Mouse (Mus musculus) heart, adult 9 months (tissue): ENCODE measurements around the gene Cstf2t.
A peak's percentile ranks its signal among the peaks of the same experiment; 100 is the strongest.

Experiments
- DNase-seq, 2 experiments: peaks; one replicate each; pipeline ENCODE4 v3.0.0; 2022; ENCODE audit warnings: low spot score in 2 of 2

The Cstf2t gene

DNA sequence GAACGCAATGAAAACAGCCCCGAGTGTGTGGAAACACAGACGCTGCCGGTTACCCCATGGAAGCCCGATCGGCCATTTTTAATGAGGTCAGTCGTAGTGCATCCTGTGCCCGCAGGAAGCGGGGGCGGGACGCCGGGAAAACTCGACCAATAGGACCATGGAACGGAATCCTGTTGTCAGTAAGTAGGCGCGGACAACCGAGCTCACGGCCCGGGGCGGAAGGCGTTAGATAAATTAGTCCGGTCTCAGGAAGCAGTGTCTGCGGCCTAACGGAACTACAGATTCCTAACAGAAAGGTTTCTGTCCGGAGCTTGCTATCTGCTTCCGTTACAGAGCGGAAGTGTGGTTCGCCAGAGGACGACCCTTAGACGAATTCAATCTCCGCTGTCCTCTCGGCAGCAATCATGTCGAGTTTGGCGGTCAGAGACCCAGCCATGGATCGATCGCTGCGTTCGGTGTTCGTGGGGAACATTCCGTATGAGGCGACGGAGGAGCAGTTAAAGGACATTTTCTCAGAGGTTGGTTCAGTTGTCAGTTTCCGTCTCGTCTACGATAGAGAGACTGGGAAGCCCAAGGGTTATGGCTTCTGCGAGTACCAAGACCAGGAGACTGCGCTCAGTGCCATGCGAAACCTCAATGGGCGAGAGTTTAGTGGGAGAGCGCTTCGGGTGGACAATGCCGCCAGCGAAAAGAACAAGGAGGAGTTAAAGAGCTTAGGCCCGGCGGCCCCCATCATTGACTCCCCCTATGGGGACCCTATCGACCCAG lies at the start of gene Cstf2t:
Gene Cstf2t, plus strand, starts transcription at position 176 of the 768 bp plus-strand sequence.
- DNase-seq: peak; percentile 98 to 100

GRCm38 (mm10) chr19:31038951-31039350 lies 43.7 kb upstream of the Cstf2t start:
- no peak for DNase-seq

- no peak for DNase-seq
These were observed 41.4 kb upstream of the Cstf2t start for GRCm38 (mm10) chr19:31040948-31041847.

- DNase-seq: no peak
These were observed 36.0 kb upstream of the Cstf2t start for GRCm38 (mm10) chr19:31046601-31047000.

DNA sequence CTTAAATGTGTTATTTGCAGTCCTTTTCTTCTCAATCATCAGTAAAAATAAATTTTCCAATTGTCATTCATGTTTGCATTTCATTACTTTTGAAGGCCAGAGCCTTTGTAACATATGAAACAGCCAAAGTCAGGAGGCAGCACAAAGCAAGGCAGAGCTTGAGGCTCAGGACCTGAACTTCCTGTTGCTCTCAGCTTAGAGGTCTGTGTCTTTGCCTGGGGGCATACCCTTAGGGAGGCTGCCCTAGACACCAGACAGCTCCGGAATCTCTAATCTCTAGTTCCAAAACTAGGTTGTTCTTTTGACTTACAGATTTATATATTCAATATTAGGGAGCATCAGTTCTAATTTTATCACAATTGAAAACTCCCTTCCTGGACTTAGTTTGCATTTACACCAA lies 17.9 kb upstream of the Cstf2t start:
- DNase-seq: peak; percentile 13 to 19

DNA sequence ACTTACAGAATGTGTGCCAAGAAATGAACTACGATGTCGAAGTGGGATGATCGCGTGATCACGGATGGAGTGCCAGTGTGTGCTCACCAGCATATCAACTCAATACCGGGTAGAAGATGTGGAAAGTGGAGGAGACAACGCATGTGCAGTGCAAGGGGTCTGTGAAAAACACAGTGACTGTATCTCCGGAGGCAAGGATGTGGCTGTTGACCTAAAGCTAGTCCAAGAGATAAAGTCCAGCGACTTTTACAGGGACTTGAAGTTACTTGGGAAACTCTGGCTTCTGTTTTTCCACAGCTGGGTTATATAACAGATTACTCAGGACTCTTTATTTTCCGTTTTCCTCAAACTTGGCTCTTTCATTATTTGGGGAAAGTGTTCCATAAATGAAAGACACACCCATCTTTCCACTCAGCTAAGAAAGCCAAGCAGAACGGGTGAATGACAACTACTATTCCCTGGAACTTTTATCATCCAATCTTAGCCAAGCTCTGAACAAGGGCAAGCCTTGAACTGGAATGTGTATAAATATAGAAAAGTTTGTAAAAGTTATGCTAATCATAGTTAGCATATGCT lies 17.3 kb upstream of the Cstf2t start:
- DNase-seq: peak; percentile 55 to 78

DNA sequence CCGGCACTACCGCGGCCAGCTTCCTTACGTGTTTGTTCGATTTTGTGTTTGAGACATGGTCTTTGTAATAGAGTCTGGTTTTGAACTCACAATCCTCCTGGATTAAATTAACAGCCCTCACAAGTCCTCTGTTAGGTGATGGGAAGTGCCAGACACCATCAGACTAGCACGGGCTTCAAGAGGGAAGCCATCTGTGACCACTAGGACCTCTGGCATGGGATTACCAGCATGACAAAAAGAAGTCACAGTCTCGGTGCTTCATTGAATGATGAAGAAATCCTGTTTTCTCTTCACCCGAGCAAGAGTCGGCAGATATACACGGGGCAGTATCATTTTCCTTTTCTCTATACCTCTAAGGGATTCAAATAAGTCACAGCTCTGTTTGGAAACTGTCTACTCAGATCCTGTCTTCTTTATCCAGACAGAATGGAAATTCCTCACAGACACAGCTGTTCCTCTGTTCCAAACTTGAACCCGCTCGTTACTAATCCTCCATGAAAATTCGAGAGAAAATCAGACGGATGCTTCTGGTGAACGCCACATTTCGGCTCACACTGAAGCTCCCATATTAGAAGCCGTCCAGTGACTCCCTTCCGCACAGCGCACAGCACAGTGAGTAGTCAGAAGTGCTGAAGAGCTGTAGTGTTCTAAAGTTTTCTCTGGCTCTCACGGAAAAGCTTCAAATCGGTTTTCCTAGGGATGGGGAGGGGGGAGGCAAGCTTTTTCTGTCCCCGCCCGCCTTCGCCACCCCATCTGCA lies 8.5 kb upstream of the Cstf2t start:
- no peak for DNase-seq

DNA sequence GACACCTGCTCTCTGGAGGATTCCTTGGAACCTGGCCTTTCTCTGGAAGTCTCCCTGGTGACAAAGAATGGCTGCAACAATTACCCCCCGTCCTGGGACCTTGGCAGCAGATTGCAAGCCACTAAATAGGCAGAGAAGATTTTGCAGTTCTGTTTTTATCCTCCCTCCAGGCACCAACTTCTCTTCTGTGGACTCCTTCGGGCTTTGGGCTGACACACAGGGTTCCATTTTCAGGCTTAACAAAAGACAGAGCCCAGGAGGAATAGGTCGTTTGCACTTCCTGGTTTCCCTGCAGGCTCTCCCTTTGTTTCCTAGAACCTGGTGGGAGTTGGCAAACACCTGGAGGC lies 7.9 kb upstream of the Cstf2t start:
- DNase-seq: peak in 1 of 2 experiments; percentile 17

DNA sequence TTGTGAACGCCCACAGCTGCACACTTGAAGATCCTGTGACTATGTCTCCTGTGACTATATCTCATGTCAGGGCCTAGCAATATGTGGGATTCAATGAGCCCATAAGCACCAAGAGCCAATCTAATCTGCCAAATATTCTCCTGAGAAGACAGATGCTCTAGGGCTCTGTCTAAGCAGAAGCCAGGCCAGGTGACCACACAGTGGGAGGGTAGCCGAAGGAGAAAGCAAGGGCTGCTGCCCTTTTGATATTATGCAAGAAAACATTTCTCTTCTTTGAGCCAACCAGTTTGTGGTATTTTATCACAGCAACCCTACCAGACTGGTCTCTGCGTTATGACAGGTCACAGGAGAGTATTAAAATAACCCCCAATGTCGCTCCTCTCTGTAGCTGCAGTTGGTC lies 6.5 kb upstream of the Cstf2t start:
- DNase-seq: no peak

DNA sequence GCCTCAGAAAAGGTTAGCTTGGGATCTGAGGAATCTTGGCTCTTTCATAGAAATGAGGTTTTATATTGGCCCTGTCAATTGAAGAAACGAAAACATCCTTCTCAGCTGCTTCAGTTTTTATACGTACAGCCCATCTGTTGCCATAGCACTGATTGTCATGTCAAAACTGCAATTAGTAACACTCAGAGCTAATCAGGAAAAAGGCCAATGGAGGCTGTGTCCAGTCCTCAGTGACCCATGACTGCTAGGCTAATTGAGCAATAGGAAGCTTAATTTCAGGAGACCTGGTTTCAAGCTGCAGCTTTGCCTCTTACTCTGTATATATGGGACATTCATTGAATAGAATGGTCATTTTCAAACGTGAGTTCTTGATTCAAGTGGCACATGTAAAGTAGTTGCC lies 4.4 kb upstream of the Cstf2t start:
- no peak for DNase-seq

- DNase-seq: no peak
These were observed 411 bp upstream of the Cstf2t start for GRCm38 (mm10) chr19:31082226-31082625.

- DNase-seq: peak in 1 of 2 experiments; percentile 15
These were observed 1.1 kb downstream of the Cstf2t start for GRCm38 (mm10) chr19:31083761-31084160.

DNA sequence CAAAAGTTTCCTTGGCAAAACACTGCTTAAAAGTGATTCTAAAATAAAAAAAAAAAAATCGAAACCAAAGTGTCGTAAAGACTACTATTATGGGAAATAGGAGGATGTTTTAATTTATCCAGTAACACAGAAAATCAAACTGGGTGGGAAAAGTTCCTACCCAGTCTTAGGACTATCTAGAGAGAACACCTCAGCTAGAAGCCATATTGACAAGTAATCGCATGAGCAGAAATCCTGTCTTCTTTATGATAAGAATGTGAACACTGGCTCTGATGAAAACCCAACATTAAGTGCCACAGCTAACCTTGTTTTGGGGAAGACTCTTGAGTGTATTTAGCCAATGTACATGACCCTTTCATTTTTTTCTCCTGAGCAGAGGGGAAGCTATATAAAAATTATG lies 15.2 kb downstream of the Cstf2t start:
- no peak for DNase-seq

DNA sequence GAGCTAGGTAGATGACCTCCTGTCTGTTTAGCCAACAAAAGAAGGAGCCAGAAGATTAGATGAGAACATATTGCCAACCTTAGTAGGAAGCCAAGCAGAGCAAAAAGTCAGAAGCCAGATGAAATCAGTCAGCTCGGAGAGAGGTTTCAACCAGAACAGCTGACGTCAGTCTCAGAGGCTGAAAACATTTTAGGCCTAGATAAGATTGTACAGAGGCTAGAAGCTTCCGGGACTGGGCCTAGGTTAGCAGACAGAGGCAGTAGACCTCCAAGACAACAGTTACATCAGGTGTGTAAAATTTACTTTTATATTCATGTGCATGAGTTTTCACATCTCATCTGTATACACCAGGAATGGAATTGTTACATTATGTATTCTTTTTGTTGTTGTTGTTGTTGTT lies 16.7 kb downstream of the Cstf2t start:
- DNase-seq: no peak

- no peak for DNase-seq
These were observed 22.1 kb downstream of the Cstf2t start for GRCm38 (mm10) chr19:31104764-31105163.

- DNase-seq: no peak
These were observed 23.4 kb downstream of the Cstf2t start for GRCm38 (mm10) chr19:31106036-31106435.

GRCm38 (mm10) chr19:31106835-31107554 lies 24.4 kb downstream of the Cstf2t start:
- no peak for DNase-seq

- DNase-seq: no peak
These were observed 32.1 kb downstream of the Cstf2t start for GRCm38 (mm10) chr19:31114690-31115089.

- no peak for DNase-seq
These were observed 42.0 kb downstream of the Cstf2t start for GRCm38 (mm10) chr19:31124628-31125027.

DNA sequence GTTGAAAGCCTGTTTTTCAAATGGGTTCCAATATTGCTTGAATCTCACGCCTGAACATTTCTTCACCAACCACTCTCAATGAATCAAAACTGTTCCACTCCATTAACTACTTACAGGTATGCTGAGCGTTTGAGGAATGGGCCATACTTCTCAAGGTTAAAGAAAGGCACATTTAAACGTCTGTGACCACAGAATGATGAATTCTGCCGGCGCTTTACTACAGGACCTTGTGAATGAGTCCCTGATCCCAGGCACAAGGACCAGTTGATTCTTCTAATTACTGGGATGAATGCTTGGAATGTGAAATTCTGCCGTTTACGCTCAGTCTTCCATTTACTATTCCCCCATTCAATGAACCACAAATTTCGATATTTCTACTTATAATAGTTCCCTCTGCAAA lies 50.0 kb downstream of the Cstf2t start:
- DNase-seq: no peak

- DNase-seq: no peak
These were observed 53.7 kb downstream of the Cstf2t start for GRCm38 (mm10) chr19:31136316-31136715.
